Mouse (Mus musculus): ENCODE measurements at regions not wholly inside any gene's neighbourhood (a gene's known extent, or its start where the extent isn't known, plus 50 kb on each side); places are given as distances from the start of the nearest gene placed in this dataset.

DNA sequence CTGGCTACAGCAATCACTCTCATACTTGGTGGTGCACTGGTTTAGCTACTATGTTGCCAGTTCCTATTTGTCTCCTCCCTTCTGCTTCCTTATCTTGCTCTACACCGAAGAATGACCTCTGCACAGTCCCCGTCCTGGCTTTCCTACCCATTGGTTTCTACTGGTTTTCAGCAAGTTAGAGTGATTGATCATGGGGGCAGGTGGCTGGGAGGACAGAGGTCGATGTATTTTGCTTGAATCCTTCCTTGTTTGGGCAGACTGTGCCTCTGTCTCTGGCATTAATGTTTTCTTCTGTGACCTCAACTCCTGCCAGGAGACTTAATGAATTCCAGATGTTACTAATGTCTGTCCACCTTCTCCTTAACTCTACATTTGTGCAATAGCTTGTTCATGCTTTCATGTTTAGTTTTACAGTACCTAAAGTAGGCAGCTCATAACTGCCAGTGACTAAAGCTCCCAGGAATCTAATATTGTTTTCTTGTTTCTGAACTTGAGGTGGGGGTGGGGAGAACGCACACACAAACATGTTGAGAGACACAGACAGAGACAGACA is 457.2 kb upstream of the Mef2c start:
- TF ChIP-seq CTCF (IDR thresholded peaks at IDR 0.05; ENCODE audit: low read depth, low read length) (no peak), POLR2A (IDR thresholded peaks at IDR 0.05; ENCODE audit: borderline replicate concordance, low read depth, low read length) (no peak)
